Mouse (Mus musculus) ES-Bruce4 (cell line): ENCODE data around the gene Gm10181.

Experiments used
- CTCF ChIP-seq: IDR thresholded peaks from one replicate; pipeline ENCODE4 v1.8.1; 2011; ENCODE audit warnings: low read depth, low read length
- POLR2A ChIP-seq: IDR thresholded peaks from one replicate; pipeline ENCODE4 v1.8.1; 2011; ENCODE audit warnings: low read length; ENCODE audit not compliant: insufficient read depth

GRCm38 (mm10) chr9:25102881-25103280 is 13.7 kb downstream of the Gm10181 start:
- no peak for TF ChIP-seq CTCF
- TF ChIP-seq POLR2A: no peak
